Mouse (Mus musculus): ENCODE measurements around the gene Gm8439. TPM values are rescaled to one million over a fixed set of nuclear protein-coding genes. Genes with fewer than 3 reads are reported as not detected.

The Gm8439 gene
- polyA plus RNA-seq, 1 experiment from 2014 or later: not detected

DNA sequence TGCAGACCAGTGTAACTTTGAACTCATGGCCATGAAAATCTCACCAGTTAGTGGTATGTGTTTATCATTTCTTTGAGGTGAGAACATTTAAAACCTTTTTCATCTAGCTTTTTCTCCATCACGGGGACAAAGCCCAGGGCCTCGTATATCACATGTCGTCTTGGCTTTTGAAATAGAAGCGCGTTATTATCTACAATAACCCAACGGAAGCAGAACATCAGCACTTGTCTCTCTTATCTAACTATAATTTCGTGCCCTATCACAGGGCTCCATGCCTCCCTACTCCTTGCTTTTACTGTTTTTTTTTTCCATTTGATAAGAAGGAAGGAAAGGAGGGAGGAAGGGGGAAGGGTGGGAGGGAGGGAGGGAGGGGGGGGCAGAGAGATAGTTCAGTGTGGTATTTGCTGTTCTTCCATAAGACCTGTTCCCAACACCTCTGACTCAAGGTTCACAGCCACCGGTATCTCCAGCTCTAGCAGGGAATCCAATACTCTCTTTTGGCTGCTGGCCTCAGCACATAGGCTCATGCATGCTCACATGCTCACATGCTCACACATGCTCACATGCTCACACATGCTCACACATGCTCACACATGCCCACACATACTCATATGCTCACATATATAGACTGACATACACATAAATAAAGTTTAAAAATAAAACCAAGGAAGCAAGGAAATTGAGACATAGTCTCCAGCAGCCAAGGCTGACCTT is 41.8 kb downstream of the Gm8439 start:
- Histone ChIP-seq H3K4me3 (ENCODE audit: low read length) (no peak overlapping the region), H3K27me3 (ENCODE audit: insufficient read depth, low read length) (no peaks in the 10 kb centered on the region), H3K9me3 (ENCODE audit: low read length) (no peaks in the 10 kb centered on the region), H3K36me3 (ENCODE audit: insufficient read depth, low read length) (no peaks in the 10 kb centered on the region), H3K27ac (ENCODE audit: low read length) (no peak overlapping the region), H3K9ac (replicated peaks; ENCODE audit: low read length) (no peak overlapping the region), H3K4me1 (ENCODE audit: insufficient read depth, low read length) (no peaks in the 10 kb centered on the region), H3K4me2 (replicated peaks; ENCODE audit: low read depth, low read length) (no peak overlapping the region)
- 73% methylated on average over 8 of the region's 8 CpGs for WGBS
- no peak for ATAC-seq (ENCODE audit: low FRiP score, low TSS enrichment)

- Histone ChIP-seq H3K9me3 (ENCODE audit: low read length) (no peaks in the 10 kb centered on the region), H3K4me1 (ENCODE audit: insufficient read depth, low read length) (no peaks in the 10 kb centered on the region), H3K4me3 (ENCODE audit: low read length) (no peak overlapping the region), H3K27me3 (ENCODE audit: insufficient read depth, low read length) (no peaks in the 10 kb centered on the region), H3K4me2 (replicated peaks; ENCODE audit: low read depth, low read length) (no peak overlapping the region), H3K9ac (replicated peaks; ENCODE audit: low read length) (no peak overlapping the region), H3K36me3 (ENCODE audit: insufficient read depth, low read length) (no peaks in the 10 kb centered on the region), H3K27ac (ENCODE audit: low read length) (no peak overlapping the region)
- 54% methylated on average over 6 of the region's 6 CpGs for WGBS
- ATAC-seq (ENCODE audit: low FRiP score, low TSS enrichment): no peak
Measured at GRCm38 (mm10) chr4:120631828-120632227, 43.3 kb downstream of the Gm8439 start.

DNA sequence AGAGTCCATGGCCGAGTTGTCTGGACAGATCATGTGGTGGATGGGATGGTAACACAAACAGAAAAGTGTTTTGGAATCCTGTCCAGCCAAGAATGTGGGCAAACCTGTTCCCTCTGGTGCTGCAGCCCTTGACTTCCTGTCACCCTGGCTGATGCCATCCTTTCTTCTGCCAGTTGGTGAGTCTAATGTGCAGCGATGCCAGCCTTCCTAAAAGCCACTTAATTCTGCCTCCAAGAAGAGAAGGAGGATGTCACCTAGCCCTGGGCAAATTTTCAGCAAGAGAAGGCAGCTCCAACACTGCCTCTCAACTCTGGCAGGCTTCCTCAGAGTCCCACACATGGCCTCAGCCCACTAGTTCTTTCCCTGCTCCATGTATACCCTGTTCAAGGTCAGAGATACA is 46.8 kb downstream of the Gm8439 start:
- H3K4me2 ChIP-seq (replicated peaks; ENCODE audit: low read depth, low read length): no peak overlapping the region
- no peaks in the 10 kb centered on the region for H3K27me3 ChIP-seq (ENCODE audit: insufficient read depth, low read length)
- no peak overlapping the region for H3K4me3 ChIP-seq (ENCODE audit: low read length)
- no peak overlapping the region for H3K27ac ChIP-seq (ENCODE audit: low read length)
- ATAC-seq (ENCODE audit: low FRiP score, low TSS enrichment): no peak
- H3K4me1 ChIP-seq (ENCODE audit: insufficient read depth, low read length): no peaks in the 10 kb centered on the region
- no peaks in the 10 kb centered on the region for H3K9me3 ChIP-seq (ENCODE audit: low read length)
- WGBS: 75% methylated on average over 2 of the region's 2 CpGs
- no peak overlapping the region for H3K9ac ChIP-seq (replicated peaks; ENCODE audit: low read length)
- H3K36me3 ChIP-seq (ENCODE audit: insufficient read depth, low read length): no peaks in the 10 kb centered on the region

DNA sequence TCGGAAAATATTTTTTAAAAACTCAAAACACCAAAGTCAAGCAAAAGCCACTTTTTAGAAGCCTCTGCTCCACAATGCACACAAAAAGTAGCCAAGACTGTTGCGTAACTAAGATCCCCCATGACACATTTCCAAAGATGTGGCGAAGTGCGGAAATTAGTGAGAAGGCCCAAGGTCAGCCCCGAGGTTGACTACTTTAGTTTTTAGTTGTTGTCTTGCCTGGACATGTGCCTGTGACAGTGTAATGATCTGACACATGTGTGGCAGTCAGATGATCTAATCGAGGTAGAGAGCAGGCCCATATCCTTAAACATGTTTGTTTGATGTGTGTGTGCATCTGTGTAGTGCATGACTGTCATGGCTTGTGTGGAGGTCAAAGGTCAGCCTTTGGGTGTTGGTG is 53.4 kb downstream of the Gm8439 start:
- no peaks in the 10 kb centered on the region for H3K27me3 ChIP-seq (ENCODE audit: insufficient read depth, low read length)
- no peak overlapping the region for H3K4me3 ChIP-seq (ENCODE audit: low read length)
- H3K36me3 ChIP-seq (ENCODE audit: insufficient read depth, low read length): no peaks in the 10 kb centered on the region
- H3K9ac ChIP-seq (replicated peaks; ENCODE audit: low read length): no peak overlapping the region
- no peak overlapping the region for H3K27ac ChIP-seq (ENCODE audit: low read length)
- WGBS: 91% methylated on average over 6 of the region's 6 CpGs
- no peaks in the 10 kb centered on the region for H3K9me3 ChIP-seq (ENCODE audit: low read length)
- H3K4me1 ChIP-seq (ENCODE audit: insufficient read depth, low read length): no peaks in the 10 kb centered on the region
- ATAC-seq (ENCODE audit: low FRiP score, low TSS enrichment): no peak
- H3K4me2 ChIP-seq (replicated peaks; ENCODE audit: low read depth, low read length): no peak overlapping the region

- Histone ChIP-seq H3K9me3 (ENCODE audit: low read length) (no peaks in the 10 kb centered on the region), H3K36me3 (ENCODE audit: insufficient read depth, low read length) (no peaks in the 10 kb centered on the region), H3K4me3 (ENCODE audit: low read length) (no peak overlapping the region), H3K9ac (replicated peaks; ENCODE audit: low read length) (no peak overlapping the region), H3K27me3 (ENCODE audit: insufficient read depth, low read length) (peaks cover 11% of the 10 kb centered on the region), H3K4me1 (ENCODE audit: insufficient read depth, low read length) (no peaks in the 10 kb centered on the region), H3K27ac (ENCODE audit: low read length) (no peak overlapping the region), H3K4me2 (replicated peaks; ENCODE audit: low read depth, low read length) (no peak overlapping the region)
- no peak for ATAC-seq (ENCODE audit: low FRiP score, low TSS enrichment)
- WGBS: 83% methylated on average over 3 of the region's 3 CpGs
Measured at GRCm38 (mm10) chr4:120643899-120644298, 55.4 kb downstream of the Gm8439 start.

- no peaks in the 10 kb centered on the region for H3K9me3 ChIP-seq (ENCODE audit: low read length)
- peak; percentile 77 for ATAC-seq (ENCODE audit: low FRiP score, low TSS enrichment)
- H3K27ac ChIP-seq (ENCODE audit: low read length): no peak overlapping the region
- 0 out of 2 replicates have a peak, but pooled peaks cover 7% of the 10 kb centered on the region for H3K4me1 ChIP-seq (ENCODE audit: insufficient read depth, low read length)
- H3K4me2 ChIP-seq (replicated peaks; ENCODE audit: low read depth, low read length): peak overlapping the region; percentile 92
- peak overlapping the region; percentile 48 for H3K4me3 ChIP-seq (ENCODE audit: low read length)
- 6% methylated on average over 49 of the region's 55 CpGs for WGBS
- H3K36me3 ChIP-seq (ENCODE audit: insufficient read depth, low read length): no peaks in the 10 kb centered on the region
- peak overlapping the region; percentile 57 for H3K9ac ChIP-seq (replicated peaks; ENCODE audit: low read length)
- peaks cover 31% of the 10 kb centered on the region for H3K27me3 ChIP-seq (ENCODE audit: insufficient read depth, low read length)
Measured at GRCm38 (mm10) chr4:120649369-120650207, 61.0 kb downstream of the Gm8439 start.

- Histone ChIP-seq H3K27me3 (ENCODE audit: insufficient read depth, low read length) (peaks cover 31% of the 10 kb centered on the region), H3K4me3 (ENCODE audit: low read length) (peak overlapping the region; percentile 48), H3K4me2 (replicated peaks; ENCODE audit: low read depth, low read length) (peak overlapping the region; percentile 92), H3K36me3 (ENCODE audit: insufficient read depth, low read length) (no peaks in the 10 kb centered on the region), H3K27ac (ENCODE audit: low read length) (no peak overlapping the region), H3K4me1 (ENCODE audit: insufficient read depth, low read length) (0 out of 2 replicates have a peak, but pooled peaks cover 7% of the 10 kb centered on the region), H3K9ac (replicated peaks; ENCODE audit: low read length) (peak overlapping the region; percentile 57; the same call in 1 of the 2 replicates), H3K9me3 (ENCODE audit: low read length) (no peaks in the 10 kb centered on the region)
- WGBS: 28% methylated on average over 7 of the region's 7 CpGs
- no peak for ATAC-seq (ENCODE audit: low FRiP score, low TSS enrichment)
Measured at GRCm38 (mm10) chr4:120650208-120650592, 61.7 kb downstream of the Gm8439 start.

GRCm38 (mm10) chr4:120655898-120656297 is 67.4 kb downstream of the Gm8439 start:
- Histone ChIP-seq H3K9ac (replicated peaks; ENCODE audit: low read length) (no peak overlapping the region), H3K27me3 (ENCODE audit: insufficient read depth, low read length) (no peaks in the 10 kb centered on the region; the same call in 1 of the 2 replicates), H3K36me3 (ENCODE audit: insufficient read depth, low read length) (no peaks in the 10 kb centered on the region), H3K4me1 (ENCODE audit: insufficient read depth, low read length) (no peaks in the 10 kb centered on the region), H3K27ac (ENCODE audit: low read length) (no peak overlapping the region), H3K9me3 (ENCODE audit: low read length) (no peaks in the 10 kb centered on the region), H3K4me2 (replicated peaks; ENCODE audit: low read depth, low read length) (no peak overlapping the region), H3K4me3 (ENCODE audit: low read length) (no peak overlapping the region)
- ATAC-seq (ENCODE audit: low FRiP score, low TSS enrichment): no peak
- WGBS: 60% methylated on average over 8 of the region's 8 CpGs
